Mouse (Mus musculus) common myeloid progenitor, adult 5-6 weeks (primary cell): Measurements from ENCODE around the gene St5. TPM values are rescaled to one million over a fixed set of nuclear protein-coding genes. Genes with fewer than 3 reads are reported as not detected.
A peak's percentile ranks its signal among the peaks of the same experiment; 100 is the strongest.

Experiments
- ATAC-seq: replicated peaks from 2 replicates; pipeline ENCODE4 v1.8.0; 2016; ENCODE audit warnings: low read depth, mild to moderate bottlenecking, moderate TSS enrichment, inconsistent platforms; ENCODE audit not compliant: poor library complexity, severe bottlenecking
- total RNA-seq: library from RNA; stranded (forward); fragments of 200-1000, 187-1606 nt; gene quantifications from 2 replicates; pipeline ENCODE4 v1.2.3, GENCODE M21; 2017

The St5 gene
- total RNA-seq, 1 experiment from 2014 or later = 11.7 TPM

GRCm38 (mm10) chr7:109646574-109646973 lies 56.8 kb downstream of the St5 start:
- peak; percentile 54 for ATAC-seq

GRCm38 (mm10) chr7:109643305-109643994 lies 60.0 kb downstream of the St5 start:
- 0 out of 2 replicates have a peak, but pooled peaks have one; percentile 18 for ATAC-seq

- no peak for ATAC-seq
These were observed 61.4 kb downstream of the St5 start for GRCm38 (mm10) chr7:109641963-109642362.

GRCm38 (mm10) chr7:109641102-109641501 lies 62.3 kb downstream of the St5 start:
- ATAC-seq = no peak

- no peak for ATAC-seq
These were observed 66.0 kb downstream of the St5 start for GRCm38 (mm10) chr7:109637391-109637790.

GRCm38 (mm10) chr7:109636086-109636792 lies 67.2 kb downstream of the St5 start:
- no peak for ATAC-seq

- ATAC-seq = no peak
These were observed 69.9 kb downstream of the St5 start for GRCm38 (mm10) chr7:109633404-109634085.

GRCm38 (mm10) chr7:109631330-109631729 lies 72.1 kb downstream of the St5 start:
- no peak for ATAC-seq

- ATAC-seq = no peak
These were observed 73.3 kb downstream of the St5 start for GRCm38 (mm10) chr7:109629871-109630778.

GRCm38 (mm10) chr7:109628935-109629609 lies 74.3 kb downstream of the St5 start:
- 0 out of 2 replicates have a peak, but pooled peaks have one; percentile 29 for ATAC-seq

- no peak for ATAC-seq
These were observed 75.6 kb downstream of the St5 start for GRCm38 (mm10) chr7:109627851-109628250.

GRCm38 (mm10) chr7:109622234-109622838 lies 81.1 kb downstream of the St5 start:
- ATAC-seq = no peak

- no peak for ATAC-seq
These were observed 82.4 kb downstream of the St5 start for GRCm38 (mm10) chr7:109620967-109621366.

- ATAC-seq = no peak
These were observed 83.1 kb downstream of the St5 start for GRCm38 (mm10) chr7:109620288-109620687.

GRCm38 (mm10) chr7:109618721-109619120 lies 84.7 kb downstream of the St5 start:
- ATAC-seq = peak; percentile 56

GRCm38 (mm10) chr7:109617838-109618237 lies 85.6 kb downstream of the St5 start:
- no peak for ATAC-seq

- ATAC-seq = peak; percentile 89
These were observed 87.1 kb downstream of the St5 start for GRCm38 (mm10) chr7:109616034-109616979.

- no peak for ATAC-seq
These were observed 87.8 kb downstream of the St5 start for GRCm38 (mm10) chr7:109615601-109616000.
